Comparison of ENCODE assay signal across 8 mouse cellular contexts in the genomic region with DNA sequence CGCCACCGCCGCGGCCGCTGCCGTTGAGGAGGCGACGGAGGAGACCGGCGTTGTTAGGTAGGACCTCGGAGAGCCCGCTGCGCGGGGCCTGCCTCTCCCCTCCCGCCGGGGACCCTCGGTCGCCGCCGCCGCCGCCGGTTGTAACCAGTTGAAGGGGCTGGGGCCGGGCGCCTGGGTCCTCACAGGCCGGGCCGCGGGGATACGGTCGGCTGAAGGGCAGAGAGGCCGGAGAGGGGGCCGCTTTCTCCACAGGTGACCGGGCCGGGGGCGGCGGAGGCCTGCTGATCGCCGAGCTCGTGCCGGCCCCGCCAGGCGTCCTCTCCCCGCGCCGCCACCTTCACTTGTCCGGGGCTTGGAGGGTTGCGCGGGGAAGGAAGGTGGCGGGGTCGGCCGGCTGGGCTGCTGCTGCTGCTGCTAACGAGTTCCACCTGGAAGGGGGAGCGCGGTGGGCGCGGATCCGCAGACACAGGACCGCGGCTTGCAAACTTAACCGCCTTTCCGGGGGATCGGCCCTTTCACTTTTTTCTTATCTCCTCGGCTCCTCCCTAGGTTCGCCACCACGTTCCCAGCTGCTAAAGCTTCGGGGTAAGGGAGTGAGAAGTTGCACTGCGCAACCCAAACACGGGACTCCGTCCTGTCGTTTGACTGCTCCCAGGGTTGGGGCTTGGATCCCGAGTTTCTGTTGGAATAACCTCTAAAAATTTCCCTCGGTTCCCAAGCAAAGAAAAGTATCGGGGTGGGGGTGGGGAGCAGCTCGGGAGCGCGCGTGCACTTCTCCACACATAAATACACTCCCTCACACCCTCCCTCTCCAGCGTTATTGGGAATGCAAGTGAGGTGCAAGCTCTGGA. TPM values are rescaled to one million over a fixed set of nuclear protein-coding genes. Genes with fewer than 3 reads are reported as not detected.
DNase-seq lines count a peak whose midpoint lies in the region; ATAC-seq and TF ChIP-seq lines count a peak whose summit lies in the region.

No protein-coding gene starts in this region.

- peaks cover 3 to 7% of the 10 kb centered on the region in 2 experiments for H3K4me1 ChIP-seq in MEL (ENCODE audit: control insufficient read depth in 1 of 2, insufficient read depth in 2 of 2, low read length in 2 of 2)
- peaks cover 6% of the 10 kb centered on the region; the same call in 1 of the 2 replicates for H3K4me1 ChIP-seq in forebrain, embryonic 16.5 days (replicated peaks; ENCODE audit: control insufficient read depth, insufficient read depth, low read length)
- no peaks in the 10 kb centered on the region for H3K4me1 ChIP-seq in lung, postnatal 0 days (ENCODE audit: insufficient read depth, low read depth, low read length)

- peak; percentile 3 to 59; a peak in 2 of 4 replicates for TF ChIP-seq POLR2A in MEL (IDR thresholded peaks at IDR 0.05; ENCODE audit: control insufficient read depth in 1 of 2, insufficient read depth in 1 of 2, low read depth in 1 of 2, low read length in 2 of 2, poor library complexity in 1 of 2)
- 0 out of 2 replicates have a peak, but pooled peaks have one; percentile 9 for TF ChIP-seq POLR2A in brain, embryonic 14.5 days (IDR thresholded peaks at IDR 0.05; ENCODE audit: borderline replicate concordance, extremely low read depth, insufficient read depth, insufficient read length, poor library complexity, severe bottlenecking)

- peaks cover 0 to 20% of the 10 kb centered on the region in 2 experiments; a peak in 2 of 4 replicates for H3K36me3 ChIP-seq in MEL (ENCODE audit: control insufficient read depth in 1 of 2, insufficient read depth in 2 of 2, low read length in 2 of 2)
- H3K36me3 ChIP-seq in forebrain, embryonic 16.5 days (ENCODE audit: control insufficient read depth, insufficient read depth): no peaks in the 10 kb centered on the region
- H3K36me3 ChIP-seq in lung, postnatal 0 days (ENCODE audit: insufficient read depth, low read length): no peaks in the 10 kb centered on the region

- H3K9ac ChIP-seq in MEL (ENCODE audit: control insufficient read depth, low read depth, low read length, poor library complexity, severe bottlenecking): peak overlapping the region; percentile 90
- H3K9ac ChIP-seq in forebrain, embryonic 16.5 days (replicated peaks; ENCODE audit: low read depth, low read length): peak overlapping the region; percentile 96
- H3K9ac ChIP-seq in lung, postnatal 0 days (replicated peaks; ENCODE audit: low read depth): peak overlapping the region; percentile 97

- WGBS in forebrain, embryonic 16.5 days: under 1% methylated on average over 68 of the region's 78 CpGs
- 0% methylated on average over 45 of the region's 78 CpGs for WGBS in lung, postnatal 0 days

- no peak for TF ChIP-seq RAD21 in MEL (IDR thresholded peaks at IDR 0.05; ENCODE audit: low read depth, low read length)

- no peak; a peak in 1 of 4 replicates for TF ChIP-seq EP300 in MEL (IDR thresholded peaks at IDR 0.05; ENCODE audit: low read depth in 1 of 2, low read length in 2 of 2)
- peak; percentile 22; the same call in 1 of the 2 replicates for TF ChIP-seq EP300 in lung, postnatal 0 days (IDR thresholded peaks at IDR 0.05)

- H3K79me2 ChIP-seq in MEL (ENCODE audit: control insufficient read depth, insufficient read depth, low read length, poor library complexity): peaks cover 16% of the 10 kb centered on the region

- no peaks in the 10 kb centered on the region for H3K9me3 ChIP-seq in MEL (replicated peaks; ENCODE audit: insufficient read depth, low read length)
- no peaks in the 10 kb centered on the region for H3K9me3 ChIP-seq in forebrain, embryonic 16.5 days (ENCODE audit: control insufficient read depth, low read length)
- no peaks in the 10 kb centered on the region for H3K9me3 ChIP-seq in lung, postnatal 0 days (ENCODE audit: low read length)

- peak overlapping the region; percentile 81 for H3K4me2 ChIP-seq in forebrain, embryonic 16.5 days (ENCODE audit: low read length)
- peak overlapping the region; percentile 59 for H3K4me2 ChIP-seq in lung, postnatal 0 days (replicated peaks; ENCODE audit: low read depth, low read length)

- peak overlapping the region; percentile 87 to 89 for H3K4me3 ChIP-seq in MEL (ENCODE audit: control insufficient read depth in 1 of 2, insufficient read depth in 1 of 2, low read depth in 2 of 2, low read length in 2 of 2)
- H3K4me3 ChIP-seq in forebrain, embryonic 16.5 days (replicated peaks; ENCODE audit: low read length): peak overlapping the region; percentile 98
- peak overlapping the region; percentile 99 for H3K4me3 ChIP-seq in lung, postnatal 0 days (ENCODE audit: low read depth, low read length)

- no peak for TF ChIP-seq CTCF in MEL (IDR thresholded peaks at IDR 0.05 in 2 of 3, conservative IDR thresholded peaks at IDR 0.05 in 1 of 3; ENCODE audit: control insufficient read depth in 1 of 3, insufficient read depth in 1 of 3, low read depth in 2 of 3, low read length in 3 of 3, poor library complexity in 1 of 3, severe bottlenecking in 1 of 3)
- TF ChIP-seq CTCF in brain, embryonic 14.5 days (IDR thresholded peaks at IDR 0.05; ENCODE audit: borderline replicate concordance, extremely low read depth, insufficient read depth, insufficient read length): no peak
- TF ChIP-seq CTCF in lung, postnatal 0 days (IDR thresholded peaks at IDR 0.05): no peak

- no peaks in the 10 kb centered on the region for H3K27me3 ChIP-seq in MEL (ENCODE audit: control insufficient read depth in 1 of 2, insufficient read depth in 2 of 2, low read length in 2 of 2)
- H3K27me3 ChIP-seq in forebrain, embryonic 16.5 days (replicated peaks; ENCODE audit: control insufficient read depth, insufficient read depth, low read length): no peaks in the 10 kb centered on the region
- H3K27me3 ChIP-seq in lung, postnatal 0 days (replicated peaks; ENCODE audit: insufficient read depth, low read length): no peaks in the 10 kb centered on the region

- peak; percentile 1; the same call in 1 of the 2 replicates for ATAC-seq in forebrain, embryonic 16.5 days
- ATAC-seq in lung, postnatal 0 days: peak; percentile 3

- DNase-seq in MEL (ENCODE audit: low read depth, low spot score): peak; percentile 87
- DNase-seq in brain, embryonic 14.5 days (ENCODE audit: low read depth): peak; percentile 78
- DNase-seq in heart, postnatal 4 days: peak; percentile 65
- peak; percentile 42 for DNase-seq in layer of hippocampus, adult 9-11 months
- DNase-seq in lung, postnatal 0 days (ENCODE audit: low spot score): peak; percentile 70
- peak; percentile 46 for DNase-seq in ovary, postnatal 14 days (ENCODE audit: low spot score)
- DNase-seq in urinary bladder, postnatal 10 days (ENCODE audit: low spot score): peak; percentile 24

- H3K27ac ChIP-seq in MEL (ENCODE audit: control insufficient read depth, low read depth, low read length): peak overlapping the region; percentile 80
- peak overlapping the region; percentile 98 for H3K27ac ChIP-seq in forebrain, embryonic 16.5 days (ENCODE audit: low read length)
- peak overlapping the region; percentile 100 for H3K27ac ChIP-seq in lung, postnatal 0 days (ENCODE audit: low read length)

TF ChIP-seq in MEL, 35 proteins besides CTCF, POLR2A, EP300 and RAD21:
- TF ChIP-seq MXI1 (IDR thresholded peaks at IDR 0.05; ENCODE audit: low read depth, low read length) (peak; percentile 71), ETS1 (IDR thresholded peaks at IDR 0.05; ENCODE audit: low read depth, low read length) (peak; percentile 40), BHLHE40 (IDR thresholded peaks at IDR 0.05; ENCODE audit: borderline replicate concordance, low read depth, low read length) (0 out of 2 replicates have a peak, but pooled peaks have one; percentile 4), JUND (IDR thresholded peaks at IDR 0.05; ENCODE audit: low read depth, low read length) (no peak), CHD2 (IDR thresholded peaks at IDR 0.05; ENCODE audit: low read length) (no peak), RCOR1 (IDR thresholded peaks at IDR 0.05; ENCODE audit: low read depth, low read length) (0 out of 2 replicates have a peak, but pooled peaks have one; percentile 9), MYB (IDR thresholded peaks at IDR 0.05; ENCODE audit: low read depth, low read length) (no peak), MEF2A (IDR thresholded peaks at IDR 0.05; ENCODE audit: extremely low read depth, insufficient replicate concordance, low read depth, low read length, poor library complexity, severe bottlenecking) (no peak), NELFE (IDR thresholded peaks at IDR 0.05; ENCODE audit: low read depth, low read length) (peak; percentile 53), ZMIZ1 (IDR thresholded peaks at IDR 0.05; ENCODE audit: low read depth, low read length) (peak; percentile 50; the same call in 1 of the 2 replicates), TCF12 (IDR thresholded peaks at IDR 0.05; ENCODE audit: low read depth, low read length) (peak; percentile 40; the same call in 1 of the 2 replicates), POLR2AphosphoS5 (IDR thresholded peaks at IDR 0.05; ENCODE audit: borderline replicate concordance, low read depth, low read length) (no peak), TAL1 (IDR thresholded peaks at IDR 0.05; ENCODE audit: low read length) (no peak), MYC (IDR thresholded peaks at IDR 0.05; ENCODE audit: low read depth, low read length) (no peak), GATA1 (IDR thresholded peaks at IDR 0.05; ENCODE audit: low read depth, low read length) (peak; percentile 59), TBP (IDR thresholded peaks at IDR 0.05; ENCODE audit: low read depth, low read length) (0 out of 2 replicates have a peak, but pooled peaks have one; percentile 18), MAZ (IDR thresholded peaks at IDR 0.05; ENCODE audit: low read depth, low read length) (0 out of 2 replicates have a peak, but pooled peaks have one; percentile 15), SIN3A (IDR thresholded peaks at IDR 0.05; ENCODE audit: low read length) (peak; percentile 39; the same call in 1 of the 2 replicates), ZNF384 (IDR thresholded peaks at IDR 0.05; ENCODE audit: low read depth, low read length) (no peak), POLR2AphosphoS2 (IDR thresholded peaks at IDR 0.05; ENCODE audit: low read length) (no peak), UBTF (IDR thresholded peaks at IDR 0.05; ENCODE audit: borderline replicate concordance, insufficient read depth, low read depth, low read length) (0 out of 2 replicates have a peak, but pooled peaks have one; percentile 11), USF2 (IDR thresholded peaks at IDR 0.05; ENCODE audit: borderline replicate concordance in 1 of 2, insufficient read depth in 1 of 2, low read depth in 1 of 2, low read length in 2 of 2) (no peak)

RNA-seq across cellular contexts. Expression of a gene that starts 0.8 kb away (rescaled TPM):
- total RNA-seq in MEL (2012; rRNA removed): 11.8 and 15.1 TPM in 2 replicates
- 100 to 1,000 TPM in 1 of 2 experiments, 10 to 100 TPM in 1; 10.5 to 108 TPM for polyA plus RNA-seq in MEL (2012; ENCODE audit: insufficient read depth in 1 of 2, insufficient read length in 2 of 2, low read depth in 1 of 2, low replicate concordance in 2 of 2, missing spikeins in 1 of 2)
- polyA plus RNA-seq in brain, embryonic 14.5 days (2012; rRNA removed): 20.2 and 25.6 TPM in 2 replicates
- polyA plus RNA-seq in forebrain, embryonic 16.5 days (2015; fragmentation: Nextera tagmentation; extraction: Ambion mirVana): 36.7 and 41.3 TPM in 2 replicates
- 10 to 100 TPM; 81.8 to 84.4 TPM for total RNA-seq in heart, postnatal 4 days (2021)
- 32.1 and 39.1 TPM in 2 replicates for polyA plus RNA-seq in lung, postnatal 0 days (2015; fragmentation: Nextera tagmentation; extraction: Ambion mirVana)

Comparison
In these comparisons a context has a peak if more than half of its experiments do, and no peak if none do; other contexts are left out.
1. Peak in every context shown above with its lines: DNase-seq, ATAC-seq, H3K4me3 ChIP-seq and H3K27ac ChIP-seq.
2. DNase-seq: peak in every context shown above with its lines; median percentile 87 in MEL; 78 in brain, embryonic 14.5 days; 70 in lung, postnatal 0 days; 65 in heart, postnatal 4 days; 46 in ovary, postnatal 14 days; 42 in layer of hippocampus, adult 9-11 months; 24 in urinary bladder, postnatal 10 days.